Mouse (Mus musculus): ENCODE data around the gene Orm3. TPM values are rescaled to one million over a fixed set of nuclear protein-coding genes. Genes with fewer than 3 reads are reported as not detected.

The Orm3 gene
- polyA plus RNA-seq, 1 experiment = not detected

- no peaks in the 10 kb centered on the region; the same call in 1 of the 2 replicates for H3K4me1 ChIP-seq (ENCODE audit: control insufficient read depth, insufficient read depth, low read length)
Observed at GRCm38 (mm10) chr4:63401620-63402019, 45.7 kb downstream of the Orm3 start.

GRCm38 (mm10) chr4:63402056-63402455, 46.1 kb downstream of the Orm3 start:
- Histone ChIP-seq H3K27ac (ENCODE audit: control insufficient read depth, insufficient read depth, low read depth, low read length) (no peak overlapping the region), H3K36me3 (ENCODE audit: control insufficient read depth, insufficient read depth, low read length) (no peaks in the 10 kb centered on the region), H3K27me3 (ENCODE audit: control insufficient read depth, insufficient read depth, low read length) (no peaks in the 10 kb centered on the region), H3K4me3 (ENCODE audit: control insufficient read depth, low read depth, low read length) (no peak overlapping the region), H3K4me1 (ENCODE audit: control insufficient read depth, insufficient read depth, low read length) (no peaks in the 10 kb centered on the region; the same call in 1 of the 2 replicates)
- TF ChIP-seq POLR2A (IDR thresholded peaks at IDR 0.05; ENCODE audit: control insufficient read depth, low read depth, low read length) (no peak), CTCF (IDR thresholded peaks at IDR 0.05; ENCODE audit: control insufficient read depth, insufficient read depth, insufficient replicate concordance, low read depth, low read length) (no peak)

More at GRCm38 (mm10) chr4:63401620-63402019, 45.7 kb downstream of the Orm3 start:
- TF ChIP-seq CTCF (IDR thresholded peaks at IDR 0.05; ENCODE audit: control insufficient read depth, insufficient read depth, insufficient replicate concordance, low read depth, low read length) (no peak), POLR2A (IDR thresholded peaks at IDR 0.05; ENCODE audit: control insufficient read depth, low read depth, low read length) (no peak)
- Histone ChIP-seq H3K4me3 (ENCODE audit: control insufficient read depth, low read depth, low read length) (no peak overlapping the region), H3K27me3 (ENCODE audit: control insufficient read depth, insufficient read depth, low read length) (no peaks in the 10 kb centered on the region), H3K36me3 (ENCODE audit: control insufficient read depth, insufficient read depth, low read length) (no peaks in the 10 kb centered on the region), H3K27ac (ENCODE audit: control insufficient read depth, insufficient read depth, low read depth, low read length) (no peak overlapping the region; the same call in 1 of the 2 replicates)

GRCm38 (mm10) chr4:63402558-63402957, 46.6 kb downstream of the Orm3 start:
- no peak for TF ChIP-seq CTCF (IDR thresholded peaks at IDR 0.05; ENCODE audit: control insufficient read depth, insufficient read depth, insufficient replicate concordance, low read depth, low read length)
- no peak for TF ChIP-seq POLR2A (IDR thresholded peaks at IDR 0.05; ENCODE audit: control insufficient read depth, low read depth, low read length)
- no peaks in the 10 kb centered on the region; the same call in 1 of the 2 replicates for H3K4me1 ChIP-seq (ENCODE audit: control insufficient read depth, insufficient read depth, low read length)
- no peaks in the 10 kb centered on the region for H3K27me3 ChIP-seq (ENCODE audit: control insufficient read depth, insufficient read depth, low read length)
- H3K27ac ChIP-seq (ENCODE audit: control insufficient read depth, insufficient read depth, low read depth, low read length) = peak overlapping the region; percentile 61
- no peaks in the 10 kb centered on the region for H3K36me3 ChIP-seq (ENCODE audit: control insufficient read depth, insufficient read depth, low read length)
- H3K4me3 ChIP-seq (ENCODE audit: control insufficient read depth, low read depth, low read length) = peak overlapping the region; percentile 42

- no peaks in the 10 kb centered on the region for H3K4me1 ChIP-seq (ENCODE audit: control insufficient read depth, insufficient read depth, low read length)
- no peaks in the 10 kb centered on the region for H3K36me3 ChIP-seq (ENCODE audit: control insufficient read depth, insufficient read depth, low read length)
- H3K27me3 ChIP-seq (ENCODE audit: control insufficient read depth, insufficient read depth, low read length) = no peaks in the 10 kb centered on the region
- TF ChIP-seq CTCF (IDR thresholded peaks at IDR 0.05; ENCODE audit: control insufficient read depth, insufficient read depth, insufficient replicate concordance, low read depth, low read length) (no peak), POLR2A (IDR thresholded peaks at IDR 0.05; ENCODE audit: control insufficient read depth, low read depth, low read length) (no peak)
- peak within 1 kb of the TSS; percentile 42 for H3K4me3 ChIP-seq (ENCODE audit: control insufficient read depth, low read depth, low read length)
- H3K27ac ChIP-seq (ENCODE audit: control insufficient read depth, insufficient read depth, low read depth, low read length) = peak within 1 kb of the TSS; percentile 61
Observed at GRCm38 (mm10) chr4:63403040-63403959, 47.3 kb downstream of the Orm3 start, which contains the start of gene Akna. TSS of gene Akna (minus strand) at chr4:63403354.

- H3K4me3 ChIP-seq (ENCODE audit: control insufficient read depth, low read depth, low read length) = no peak overlapping the region
- H3K4me1 ChIP-seq (ENCODE audit: control insufficient read depth, insufficient read depth, low read length) = no peaks in the 10 kb centered on the region
- no peak overlapping the region for H3K27ac ChIP-seq (ENCODE audit: control insufficient read depth, insufficient read depth, low read depth, low read length)
- H3K36me3 ChIP-seq (ENCODE audit: control insufficient read depth, insufficient read depth, low read length) = no peaks in the 10 kb centered on the region
- no peaks in the 10 kb centered on the region for H3K27me3 ChIP-seq (ENCODE audit: control insufficient read depth, insufficient read depth, low read length)
- no peak for TF ChIP-seq POLR2A (IDR thresholded peaks at IDR 0.05; ENCODE audit: control insufficient read depth, low read depth, low read length)
- no peak for TF ChIP-seq CTCF (IDR thresholded peaks at IDR 0.05; ENCODE audit: control insufficient read depth, insufficient read depth, insufficient replicate concordance, low read depth, low read length)
Observed at GRCm38 (mm10) chr4:63404205-63404604, 48.2 kb downstream of the Orm3 start.

GRCm38 (mm10) chr4:63405051-63405450, 49.1 kb downstream of the Orm3 start:
- Histone ChIP-seq H3K4me3 (ENCODE audit: control insufficient read depth, low read depth, low read length) (no peak overlapping the region), H3K36me3 (ENCODE audit: control insufficient read depth, insufficient read depth, low read length) (no peaks in the 10 kb centered on the region), H3K4me1 (ENCODE audit: control insufficient read depth, insufficient read depth, low read length) (peaks cover under 1% of the 10 kb centered on the region), H3K27ac (ENCODE audit: control insufficient read depth, insufficient read depth, low read depth, low read length) (no peak overlapping the region), H3K27me3 (ENCODE audit: control insufficient read depth, insufficient read depth, low read length) (no peaks in the 10 kb centered on the region)
- TF ChIP-seq POLR2A (IDR thresholded peaks at IDR 0.05; ENCODE audit: control insufficient read depth, low read depth, low read length) (no peak), CTCF (IDR thresholded peaks at IDR 0.05; ENCODE audit: control insufficient read depth, insufficient read depth, insufficient replicate concordance, low read depth, low read length) (no peak)

- no peak for TF ChIP-seq CTCF (IDR thresholded peaks at IDR 0.05; ENCODE audit: control insufficient read depth, insufficient read depth, insufficient replicate concordance, low read depth, low read length)
- TF ChIP-seq POLR2A (IDR thresholded peaks at IDR 0.05; ENCODE audit: control insufficient read depth, low read depth, low read length) = no peak
- Histone ChIP-seq H3K36me3 (ENCODE audit: control insufficient read depth, insufficient read depth, low read length) (no peaks in the 10 kb centered on the region), H3K27ac (ENCODE audit: control insufficient read depth, insufficient read depth, low read depth, low read length) (no peak overlapping the region), H3K4me3 (ENCODE audit: control insufficient read depth, low read depth, low read length) (no peak overlapping the region), H3K4me1 (ENCODE audit: control insufficient read depth, insufficient read depth, low read length) (peaks cover 4% of the 10 kb centered on the region), H3K27me3 (ENCODE audit: control insufficient read depth, insufficient read depth, low read length) (no peaks in the 10 kb centered on the region)
Observed at GRCm38 (mm10) chr4:63405683-63406082, 49.7 kb downstream of the Orm3 start.

Measured in testis, adult 2 months (tissue).